Mouse (Mus musculus) liver, embryonic 14.5 days (tissue): ENCODE data around the gene Ptgir.

Source experiments
- CTCF ChIP-seq: IDR thresholded peaks from 2 replicates; pipeline ENCODE4 v1.5.1; 2016; ENCODE audit warnings: antibody characterized with exemption, low read depth, control low read depth
- EP300 ChIP-seq: IDR thresholded peaks from 2 replicates; pipeline ENCODE4 v1.6.1; 2016; ENCODE audit warnings: antibody characterized with exemption, low read depth

- TF ChIP-seq CTCF (no peak), EP300 (no peak)
Observed at GRCm38 (mm10) chr7:16944808-16945315, 38.6 kb downstream of the Ptgir start.
